Mouse (Mus musculus) C2C12 (cell line): ENCODE measurements around the gene Trip11.

Experiments
- CEBPB ChIP-seq: IDR thresholded peaks from one replicate; pipeline ENCODE4 v1.6.1; 2011; ENCODE audit warnings: low read depth, mild to moderate bottlenecking, control low read depth, moderate library complexity
- CTCF ChIP-seq: IDR thresholded peaks from one replicate; pipeline ENCODE4 v1.5.1; 2011; ENCODE audit not compliant: control insufficient read depth, insufficient read depth, insufficient read length
- FOSL1 ChIP-seq: IDR thresholded peaks from one replicate; pipeline ENCODE4 v1.8.0; 2011; ENCODE audit warnings: mild to moderate bottlenecking, low read length; ENCODE audit not compliant: poor library complexity, insufficient read depth, severe bottlenecking
- MAX ChIP-seq: IDR thresholded peaks from one replicate; pipeline ENCODE4 v1.6.1; 2011; ENCODE audit warnings: mild to moderate bottlenecking, control low read depth
- MYOD1 ChIP-seq: IDR thresholded peaks from one replicate; pipeline ENCODE4 v1.6.1; 2011; ENCODE audit warnings: low read depth; ENCODE audit not compliant: control insufficient read depth, insufficient read length
- MYOG ChIP-seq: IDR thresholded peaks from one replicate; pipeline ENCODE4 v1.6.1; 2011; ENCODE audit not compliant: control insufficient read depth, insufficient read length; ENCODE audit errors: extremely low read depth
- USF1 ChIP-seq: IDR thresholded peaks from one replicate; pipeline ENCODE4 v1.6.1; 2011; ENCODE audit warnings: low read depth, mild to moderate bottlenecking, control low read depth, moderate library complexity

- TF ChIP-seq FOSL1 (no peak), CTCF (no peak), USF1 (no peak), MAX (no peak), CEBPB (no peak), MYOD1 (no peak), MYOG (no peak)
Measured at GRCm38 (mm10) chr12:101801051-101801450, 112.0 kb downstream of the Trip11 start.
